Mouse (Mus musculus): Measurements from ENCODE around the gene Otulin.

Gene Otulin

DNA sequence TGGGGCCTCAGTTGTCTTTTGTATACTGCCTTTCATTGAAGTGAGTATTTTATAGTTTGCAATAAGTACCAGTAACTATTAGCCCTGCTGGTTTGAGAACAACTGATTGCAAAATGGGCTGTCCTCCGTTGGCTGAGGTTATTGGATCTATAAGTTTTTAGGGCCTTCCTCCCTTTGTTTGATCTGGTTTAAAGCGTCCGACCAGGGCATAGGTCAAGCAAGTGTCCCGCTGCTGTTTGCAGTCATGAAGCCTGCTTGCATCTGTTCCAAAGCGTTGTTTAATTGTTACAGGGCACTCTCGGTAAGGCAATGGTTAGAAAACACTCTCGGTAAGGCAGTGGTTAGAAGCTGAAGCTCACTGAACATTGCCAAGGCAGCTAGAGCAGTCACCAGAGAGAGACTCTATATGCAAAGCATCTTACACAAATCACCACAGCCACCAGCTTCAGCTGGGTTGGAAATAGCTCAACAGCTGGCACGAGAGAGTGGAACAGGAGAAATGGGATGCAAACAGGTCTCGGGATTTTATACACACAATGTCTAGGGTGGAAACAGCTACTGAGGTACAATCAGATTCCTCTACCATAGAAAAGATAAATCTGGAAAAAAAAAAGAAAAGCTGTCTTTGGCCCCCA is 80.0 kb downstream of the Otulin start:
- no peak for DNase-seq (ENCODE audit: low spot score in 2 of 2)

DNA sequence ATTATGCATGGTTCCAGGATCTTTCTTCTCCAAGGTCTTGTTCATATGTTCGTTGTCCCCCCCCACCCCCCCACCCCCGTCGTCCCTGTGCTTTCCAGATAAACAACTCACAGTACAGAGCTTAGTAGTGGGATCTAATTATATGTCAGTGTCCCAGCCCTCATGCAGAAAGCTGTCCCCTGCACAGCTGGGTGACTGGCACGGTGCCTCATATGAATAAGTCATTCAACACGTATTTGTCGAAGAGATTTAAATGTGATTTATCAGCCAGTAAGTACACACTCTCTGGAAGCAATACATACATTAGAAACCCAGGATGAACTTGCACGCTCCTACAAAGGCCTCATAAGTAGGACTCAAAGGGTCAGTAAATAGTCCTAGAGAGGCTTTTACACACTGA is 80.6 kb downstream of the Otulin start:
- no peak for DNase-seq (ENCODE audit: low spot score in 2 of 2)

DNA sequence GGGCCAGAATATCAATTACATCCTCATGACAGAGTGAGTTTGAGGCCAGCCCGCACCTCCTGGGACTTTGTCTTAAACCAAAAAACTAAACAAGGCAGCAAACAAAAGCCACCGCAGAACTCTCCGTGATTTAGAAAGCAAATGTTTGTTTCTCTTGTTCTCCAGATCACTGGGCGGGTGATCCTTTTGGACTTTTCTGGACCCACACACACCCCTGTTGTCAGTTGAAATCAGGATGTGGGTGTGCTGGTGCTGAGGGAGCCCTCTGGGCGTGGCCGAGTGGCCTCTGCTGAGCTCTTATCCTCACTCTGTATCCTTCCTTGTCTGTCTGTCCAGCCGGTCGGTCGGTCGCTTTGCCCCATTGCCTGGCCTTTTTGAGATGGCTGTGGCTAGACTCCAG is 81.4 kb downstream of the Otulin start:
- DNase-seq (ENCODE audit: low spot score in 2 of 2), result no peak

DNA sequence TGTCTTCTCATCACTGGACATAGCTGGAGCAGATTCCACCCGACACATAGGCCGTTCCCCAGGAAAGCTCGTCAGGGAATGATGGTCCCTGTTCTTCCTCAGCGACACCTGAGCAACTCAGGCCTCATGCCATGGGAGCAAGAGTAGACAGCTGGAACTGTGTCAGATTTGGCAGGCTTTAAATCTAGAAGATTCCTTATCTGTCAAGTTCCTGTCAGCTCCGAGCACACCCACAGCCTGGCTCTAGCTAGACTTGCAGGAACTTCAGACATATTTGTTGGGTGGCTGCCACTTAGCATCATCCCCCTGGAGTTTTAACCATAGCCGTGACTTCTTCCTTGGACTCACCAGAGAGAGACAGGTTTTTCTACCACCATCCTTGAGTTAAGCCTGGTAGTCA is 82.4 kb downstream of the Otulin start:
- no peak for DNase-seq (ENCODE audit: low spot score in 2 of 2)

DNA sequence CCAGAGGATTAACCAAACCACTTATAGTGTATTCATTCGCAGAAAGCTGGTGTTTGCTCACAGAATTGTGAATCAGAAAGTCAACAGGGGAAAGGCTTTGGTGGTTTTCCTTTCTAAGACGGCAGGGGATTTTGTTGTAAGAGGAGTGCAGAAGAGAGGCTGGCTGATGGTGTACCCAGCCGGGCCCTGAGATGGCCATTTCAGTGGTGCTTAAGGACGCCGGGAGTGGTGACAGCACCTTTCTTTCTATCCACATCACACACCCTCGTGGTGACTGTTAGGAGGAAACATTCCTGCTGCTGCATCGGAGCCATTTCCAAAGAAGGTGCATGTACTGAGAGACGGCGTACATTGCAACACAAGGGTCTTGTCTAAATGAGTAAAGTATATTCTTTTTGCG is 85.3 kb downstream of the Otulin start:
- no peak for DNase-seq (ENCODE audit: low spot score in 2 of 2)

DNA sequence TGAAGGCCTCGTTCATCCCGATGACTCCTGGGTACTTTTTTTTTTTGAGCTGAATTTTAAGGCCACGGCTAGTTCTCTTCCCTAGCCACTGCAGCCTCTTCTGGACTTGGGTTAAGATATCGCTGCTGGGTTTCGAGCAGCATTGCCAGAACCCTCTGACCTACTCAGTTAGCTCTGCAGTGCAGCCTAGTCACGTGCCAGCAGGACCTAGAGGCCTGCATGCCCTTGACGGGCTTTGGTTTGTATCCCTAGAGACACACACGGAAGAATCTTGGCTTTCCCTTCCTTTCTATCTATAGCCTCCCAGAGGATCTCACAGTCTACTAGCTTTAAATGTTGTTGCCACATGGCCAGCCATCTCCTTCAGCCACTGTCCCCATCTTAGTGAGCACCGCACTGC is 90.7 kb downstream of the Otulin start:
- DNase-seq (ENCODE audit: low spot score in 2 of 2), result no peak

DNA sequence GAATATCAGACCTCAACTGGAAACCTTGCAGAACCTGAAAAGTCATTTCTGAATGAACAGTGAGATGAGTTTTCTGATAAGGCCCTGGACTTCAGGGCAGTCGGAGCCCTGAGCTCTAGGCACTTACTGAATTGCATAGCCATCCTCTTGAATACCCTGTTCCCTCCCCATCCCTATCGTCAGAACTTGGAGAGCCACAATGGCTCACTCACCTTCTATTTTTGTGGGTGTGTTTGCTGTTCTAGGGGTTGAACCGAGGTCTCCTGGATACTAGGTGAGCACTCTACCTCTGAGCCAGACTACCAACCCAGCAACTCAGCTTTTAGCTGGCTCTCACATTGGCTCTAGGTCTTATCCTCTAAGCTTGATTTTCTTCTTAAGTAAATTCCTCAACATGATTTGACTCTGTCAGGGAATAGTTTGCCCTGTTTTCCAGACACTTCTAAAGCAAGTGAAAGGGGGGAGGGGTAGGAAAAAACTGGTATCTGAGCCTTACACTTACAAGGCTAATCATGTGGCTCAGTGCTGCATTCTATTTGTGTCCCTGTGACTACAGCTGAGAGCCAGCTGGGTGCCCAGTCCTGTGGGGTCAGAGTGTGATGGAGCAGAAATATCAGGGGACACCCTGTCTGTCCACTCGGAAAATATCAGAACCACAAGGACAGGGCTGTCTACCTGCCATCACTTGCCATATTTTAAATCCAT is 92.8 kb downstream of the Otulin start:
- DNase-seq (ENCODE audit: low spot score in 2 of 2), result no peak

DNA sequence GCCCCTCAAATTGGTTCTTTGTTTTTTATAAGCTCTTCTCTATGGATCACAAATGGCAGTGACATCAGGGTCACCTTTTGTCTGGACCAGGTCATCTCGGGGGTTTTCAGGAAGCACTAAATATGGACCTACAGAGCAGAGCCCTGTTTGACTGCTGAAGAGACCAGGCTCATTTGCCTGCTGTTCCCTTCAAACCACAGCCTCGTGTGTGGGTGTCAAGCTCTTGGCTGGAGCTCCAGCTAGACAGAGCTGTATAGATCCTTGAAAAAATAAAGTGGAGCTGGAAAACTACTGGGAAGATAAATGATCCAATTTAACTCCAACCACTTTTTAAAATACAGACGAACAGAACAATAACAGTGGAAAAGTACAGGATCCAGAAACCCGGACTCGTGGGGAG is 93.7 kb downstream of the Otulin start:
- peak; percentile 71 to 81 for DNase-seq (ENCODE audit: low spot score in 2 of 2)

DNA sequence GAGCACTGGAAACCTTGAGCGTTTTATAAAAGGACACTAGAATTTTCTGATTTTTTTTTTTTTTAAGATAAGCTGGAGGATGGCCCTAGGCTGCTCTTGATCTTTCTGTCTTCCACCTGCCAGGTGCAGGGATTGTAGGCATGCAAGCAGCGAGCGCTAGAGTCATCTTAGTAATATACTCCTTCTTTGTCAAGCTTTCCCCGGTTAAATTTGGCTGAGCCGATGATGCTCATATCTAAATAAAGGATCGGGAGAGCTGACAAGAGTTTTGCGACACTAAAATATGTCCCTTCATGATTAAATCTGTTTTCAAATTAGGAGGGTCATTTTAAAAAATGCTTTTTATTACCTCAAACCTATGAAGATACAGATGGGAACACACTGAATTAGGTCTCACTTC is 94.3 kb downstream of the Otulin start:
- DNase-seq (ENCODE audit: low spot score in 2 of 2), result peak in 1 of 2 experiments; percentile 70

DNA sequence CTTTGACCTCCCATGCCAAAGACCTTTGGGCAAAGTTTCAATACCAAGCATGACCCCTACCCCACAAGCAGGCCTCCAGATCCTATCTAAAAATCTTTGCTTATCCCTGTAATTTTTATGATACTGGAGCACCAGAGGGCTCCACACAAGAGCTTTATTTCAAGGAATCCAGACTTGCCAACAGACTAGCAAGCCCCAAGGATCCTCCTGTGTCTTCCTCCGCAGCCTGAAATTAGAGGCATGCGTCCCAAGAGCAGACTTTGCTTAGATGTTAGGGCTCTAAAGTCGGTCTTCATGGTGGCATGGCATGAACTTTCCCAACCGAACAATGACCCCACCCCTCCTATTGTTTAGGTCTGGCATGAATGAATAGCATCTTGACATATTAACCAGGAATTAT is 94.8 kb downstream of the Otulin start:
- DNase-seq (ENCODE audit: low spot score in 2 of 2), result no peak

DNA sequence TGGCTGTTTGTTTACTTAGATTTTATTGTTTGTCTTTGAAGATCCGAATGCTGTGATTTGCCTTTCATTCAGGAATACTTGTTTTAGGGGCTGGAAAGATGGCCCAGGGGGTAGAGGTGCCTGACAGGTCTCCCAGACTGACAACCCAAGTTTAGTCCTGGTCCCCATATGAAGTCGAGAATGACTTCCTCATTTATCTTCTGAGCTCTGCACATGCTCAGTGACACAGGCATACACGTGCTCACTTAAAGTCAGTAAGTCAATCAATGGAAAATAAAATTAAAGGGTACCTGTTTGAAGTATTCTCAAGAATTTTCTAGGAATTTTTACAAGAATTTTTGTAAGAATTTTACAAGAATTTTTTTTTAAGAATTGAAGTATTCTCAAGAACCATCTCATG is 97.5 kb downstream of the Otulin start:
- DNase-seq (ENCODE audit: low spot score in 2 of 2), result no peak

DNA sequence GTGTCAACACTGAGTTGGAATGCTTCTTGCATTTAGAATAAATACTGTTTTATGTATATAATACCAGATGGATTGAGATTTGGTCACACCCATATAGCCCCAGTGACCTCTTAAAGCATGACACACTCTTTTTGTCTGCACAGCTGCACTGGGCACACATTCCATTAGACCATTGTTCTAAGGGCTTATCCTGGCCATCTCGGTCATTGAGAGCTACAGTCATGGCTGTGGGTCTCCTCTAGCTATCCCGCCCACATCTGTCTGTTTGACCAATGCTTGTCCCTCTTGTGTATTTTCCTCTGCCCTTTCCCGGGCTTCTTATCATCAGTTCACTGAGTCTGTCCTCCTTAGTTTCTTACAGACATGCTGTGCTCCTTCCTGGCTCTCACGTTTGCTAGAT is 100.5 kb downstream of the Otulin start:
- no peak for DNase-seq (ENCODE audit: low spot score in 2 of 2)

DNA sequence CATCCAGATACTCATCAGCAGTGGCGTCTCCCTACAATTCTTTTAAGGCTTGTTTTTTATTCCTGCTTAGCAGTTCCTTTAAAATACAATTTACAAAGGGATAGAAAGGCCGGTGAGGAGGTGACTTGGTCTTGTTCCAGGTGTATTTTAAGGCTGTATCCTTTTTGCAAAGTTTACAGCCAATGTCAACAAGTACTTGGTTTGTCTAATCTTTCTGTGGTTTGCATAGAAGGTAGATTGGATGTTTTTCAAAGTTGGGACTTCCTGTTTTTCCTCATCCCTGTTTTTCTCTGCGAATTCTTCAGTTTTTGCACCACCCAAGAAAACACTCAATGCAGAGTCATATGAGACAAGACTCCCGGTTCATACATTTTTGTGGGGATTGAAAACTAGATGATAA is 101.6 kb downstream of the Otulin start:
- DNase-seq (ENCODE audit: low spot score in 2 of 2), result no peak

DNA sequence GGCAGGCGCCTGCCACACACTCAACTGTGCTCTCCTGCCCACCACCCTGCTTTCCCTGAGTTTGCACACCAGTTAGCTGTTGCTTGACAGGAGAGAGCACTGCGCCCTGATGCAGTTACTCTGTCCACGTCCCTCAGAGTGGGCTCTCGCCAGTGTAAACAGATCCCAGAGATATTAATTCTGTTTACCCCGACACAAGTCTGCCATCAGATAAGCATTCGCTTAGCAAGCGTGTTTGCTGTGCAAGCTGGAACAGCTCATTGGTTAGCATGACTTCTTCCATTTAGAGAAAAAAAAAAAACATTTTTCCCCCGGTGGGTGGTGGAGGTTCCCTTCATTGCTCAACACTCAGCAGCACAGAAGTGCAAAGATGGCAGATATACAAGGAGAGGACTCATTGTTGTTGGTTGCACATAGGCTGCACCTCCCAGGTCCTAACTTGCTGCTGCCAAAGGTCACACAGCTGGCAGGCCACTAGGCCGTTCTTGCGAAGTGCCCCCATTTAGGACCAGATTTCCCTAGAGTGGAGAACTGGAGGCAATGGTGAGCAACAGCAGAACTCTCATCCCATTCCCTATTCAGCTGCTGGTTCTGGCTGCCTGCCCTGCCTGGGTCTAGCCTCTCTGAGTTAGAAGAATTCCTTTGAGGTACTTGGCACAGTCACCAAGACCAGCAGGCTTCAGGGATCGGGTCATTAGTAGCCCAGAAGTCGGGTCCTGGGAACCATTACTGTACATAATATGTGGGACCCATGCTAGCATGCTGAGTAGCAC is 105.1 kb downstream of the Otulin start:
- no peak for DNase-seq (ENCODE audit: low spot score in 2 of 2)

DNA sequence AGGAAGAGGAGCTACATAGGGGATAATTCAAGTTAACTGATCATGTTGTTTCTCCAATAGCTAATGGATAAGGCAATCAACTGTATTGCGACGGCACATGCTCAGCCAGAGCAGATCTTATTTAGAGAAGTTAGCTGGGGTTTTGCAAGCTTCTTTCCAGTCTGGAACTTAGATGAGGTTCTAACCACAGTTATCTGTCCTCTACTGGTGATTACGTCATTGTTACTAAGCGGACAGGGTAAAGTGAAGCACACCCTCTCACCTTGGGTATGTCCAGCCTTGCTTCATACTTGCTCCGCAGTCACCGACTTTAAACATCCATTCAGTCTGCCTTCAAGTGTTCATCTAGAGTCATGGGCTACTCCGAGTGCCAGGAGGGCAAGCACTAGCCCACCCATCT is 110.6 kb downstream of the Otulin start:
- DNase-seq (ENCODE audit: low spot score in 2 of 2), result no peak

DNA sequence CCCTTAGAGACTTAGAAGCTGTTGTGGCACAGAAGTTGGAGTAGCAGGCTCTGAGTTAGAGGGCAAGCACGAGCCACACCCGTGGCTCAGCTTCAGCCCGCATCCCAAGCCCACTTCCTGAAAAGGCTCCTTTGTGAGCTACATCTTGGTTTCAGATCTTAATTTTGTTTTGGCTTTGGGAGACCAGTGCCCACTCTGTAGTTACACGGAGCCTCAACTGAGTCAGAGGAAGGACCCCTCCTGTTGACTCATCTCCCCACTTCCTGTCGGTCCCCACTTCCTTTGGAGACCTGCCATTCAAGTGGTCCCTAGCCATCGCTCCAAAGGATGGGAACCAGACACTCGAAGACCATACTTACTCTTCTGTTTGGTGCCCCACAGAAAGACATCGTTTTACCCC is 112.5 kb downstream of the Otulin start:
- DNase-seq (ENCODE audit: low spot score in 2 of 2), result no peak

DNA sequence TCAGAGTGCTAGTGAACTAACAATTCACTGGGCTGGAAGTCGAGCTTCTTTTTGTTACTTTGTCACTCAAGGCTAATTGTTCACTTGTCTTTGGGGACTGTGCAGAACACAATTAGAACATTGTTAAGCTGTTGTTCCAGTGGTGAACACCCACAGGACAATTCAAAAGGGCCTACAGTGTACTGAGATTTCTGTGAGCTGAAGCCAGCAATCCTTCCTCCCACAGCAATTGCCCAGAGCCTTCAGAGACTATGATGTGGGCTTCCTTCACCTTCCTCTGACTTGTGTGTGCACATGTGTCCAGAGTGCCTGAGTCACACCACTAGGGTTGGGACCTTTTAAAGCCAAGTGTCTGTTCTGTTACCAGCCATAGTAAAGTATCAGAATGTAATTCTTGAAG is 113.6 kb downstream of the Otulin start:
- no peak for DNase-seq (ENCODE audit: low spot score in 2 of 2)

DNA sequence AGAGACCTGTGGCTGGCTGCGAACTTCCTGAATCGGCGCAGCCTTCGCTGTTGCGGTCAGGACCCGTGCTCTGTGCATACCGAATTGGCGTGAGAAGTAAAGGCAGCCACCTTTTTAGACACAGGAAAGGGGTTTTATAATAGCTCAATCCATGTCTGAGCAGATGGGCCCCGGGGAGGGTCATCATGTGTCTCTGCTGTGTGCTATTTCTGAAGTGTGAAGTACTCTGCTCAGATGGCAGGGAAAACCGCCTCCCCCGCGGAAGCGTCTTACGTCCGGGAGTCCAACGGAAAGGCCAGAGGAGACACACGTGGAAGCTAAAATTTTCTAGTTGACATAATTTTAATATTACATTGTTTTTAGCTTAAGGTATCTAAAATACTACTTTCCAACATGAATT is 121.5 kb downstream of the Otulin start:
- DNase-seq (ENCODE audit: low spot score in 2 of 2), result peak; percentile 47 to 81

DNA sequence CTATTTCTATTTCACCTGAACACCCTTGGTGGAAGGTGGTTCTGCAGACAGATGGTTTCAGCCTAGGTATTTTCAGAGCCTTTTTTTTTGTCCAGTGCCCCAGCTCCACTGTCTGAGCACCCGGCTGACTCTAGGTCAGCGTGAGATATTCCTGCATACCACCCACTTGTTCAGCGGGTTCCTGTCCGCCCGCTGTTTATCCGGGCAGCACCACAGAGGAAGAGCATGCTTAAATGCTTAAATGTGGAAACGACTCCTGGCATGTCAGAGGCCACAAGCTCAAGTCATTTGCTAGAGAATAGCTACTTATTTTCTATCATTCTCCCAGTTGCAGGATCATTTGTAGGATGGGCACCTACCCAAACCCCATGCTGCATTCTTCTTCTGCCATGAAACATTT is 122.3 kb downstream of the Otulin start:
- DNase-seq (ENCODE audit: low spot score in 2 of 2), result no peak

DNA sequence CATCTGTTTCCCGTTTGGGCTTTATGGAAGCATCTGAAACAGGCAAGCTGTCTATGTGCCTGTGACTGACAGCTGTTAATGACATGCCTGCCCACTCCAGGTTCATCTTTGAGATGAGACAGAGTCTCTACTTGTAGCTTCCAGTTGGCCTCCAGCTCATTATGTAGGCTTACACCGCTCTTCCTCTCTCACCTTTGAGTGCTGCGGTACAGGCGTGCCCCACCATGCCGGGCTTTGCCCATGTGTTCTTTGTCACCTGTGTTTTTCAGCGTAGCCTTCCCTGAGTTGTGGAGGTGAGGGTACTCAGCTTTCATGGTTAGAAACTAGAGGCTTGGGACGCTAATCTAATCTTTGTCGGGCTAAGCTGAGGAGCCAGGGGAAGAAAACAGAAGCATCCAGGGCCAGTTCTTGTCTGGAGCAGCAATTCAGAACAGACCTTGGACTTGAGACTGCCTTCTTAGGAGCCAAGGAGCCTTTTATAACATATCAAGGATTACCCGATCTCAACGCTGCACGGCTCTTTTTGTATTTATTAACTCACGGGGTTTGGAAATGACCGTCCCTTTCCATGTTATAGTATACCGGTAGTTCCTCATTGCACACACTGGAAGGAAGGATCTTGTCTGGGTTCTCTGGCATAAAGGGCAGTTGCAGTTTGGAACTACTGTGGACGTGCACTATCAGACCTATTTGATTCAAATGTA is 123.4 kb downstream of the Otulin start:
- DNase-seq (ENCODE audit: low spot score in 2 of 2), result no peak

DNA sequence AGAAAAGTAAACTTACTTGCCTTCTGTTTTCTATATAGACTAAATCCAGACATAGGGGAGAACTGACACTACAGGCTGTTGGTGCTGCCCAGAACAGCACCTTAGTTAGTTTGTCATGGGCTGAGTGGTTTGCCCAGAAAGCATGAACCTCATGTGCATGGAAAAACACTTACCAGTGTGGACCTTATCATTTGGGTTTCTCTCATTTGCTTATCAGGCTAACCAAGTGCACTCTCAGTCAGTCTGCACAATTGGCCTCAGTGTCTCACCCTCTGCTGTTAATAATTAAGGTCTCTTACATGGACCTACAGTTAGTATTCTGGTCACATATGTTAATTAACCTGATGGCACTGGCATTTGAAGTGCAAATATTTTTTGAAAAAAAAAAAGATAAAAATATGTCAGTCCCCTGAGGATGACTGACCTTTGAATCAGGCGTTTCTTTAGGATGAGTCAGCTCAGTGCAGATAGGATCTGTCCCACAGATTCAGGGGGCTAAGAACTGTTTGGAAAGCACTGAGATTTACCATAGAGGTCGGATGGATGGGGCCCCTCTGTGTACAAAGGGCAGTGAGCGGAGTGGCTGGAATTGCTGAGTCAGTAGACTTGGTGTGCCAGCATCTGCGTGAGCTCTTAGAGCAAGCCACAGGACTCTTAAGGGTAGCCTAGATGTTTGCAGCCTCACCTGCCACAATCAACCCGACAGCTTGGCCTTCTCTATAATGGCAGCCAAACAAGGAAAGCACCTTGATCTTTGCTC is 124.2 kb downstream of the Otulin start:
- no peak for DNase-seq (ENCODE audit: low spot score in 2 of 2)
